Mouse (Mus musculus): ENCODE data around the gene Gm28308.

DNA sequence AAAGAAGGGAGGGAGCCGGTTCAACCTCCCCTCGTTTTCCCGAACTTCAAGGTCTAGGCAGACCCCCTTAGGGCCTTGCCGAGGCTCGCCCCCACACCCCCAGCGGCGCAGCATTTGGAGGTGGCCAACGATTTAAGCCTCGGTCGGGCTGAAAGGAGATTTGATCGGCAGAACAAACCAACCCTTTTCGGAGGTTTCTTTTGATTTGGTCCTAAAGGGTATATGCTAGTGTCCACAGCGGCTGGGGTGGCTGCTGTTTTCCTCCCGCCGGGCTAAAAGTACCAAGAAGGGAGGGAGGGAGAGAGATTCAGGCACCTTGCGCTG is 36.2 kb upstream of the Gm28308 start:
- TF ChIP-seq CTCF (conservative IDR thresholded peaks at IDR 0.05; ENCODE audit: insufficient read depth, insufficient read length, low read depth, low read length): no peak
- no peak for TF ChIP-seq POLR2A (IDR thresholded peaks at IDR 0.05; ENCODE audit: low read depth, low read length)

All from kidney, adult 2 months (tissue).